Mouse (Mus musculus) midbrain, embryonic 11.5 days (tissue): ENCODE measurements around the gene Rbfox1. TPM values are rescaled to one million over a fixed set of nuclear protein-coding genes. Genes with fewer than 3 reads are reported as not detected.

ENCODE experiments used
- ATAC-seq: fragments of 200-750 bp; cut with Nextera tagmentation; 2 replicates; pipeline ENCODE4 v1.8.0; 2017; ENCODE audit warnings: moderate TSS enrichment, moderate library complexity; ENCODE audit not compliant: low FRiP score
- DNase-seq: peaks from one replicate; pipeline ENCODE4 v3.0.0; 2015; ENCODE audit warnings: low spot score; ENCODE audit errors: missing footprints
- H3K27ac ChIP-seq: fragments of 300-500 bp; sonication (generic); 2 replicates; pipeline ENCODE4 v1.5.1; 2014; ENCODE audit warnings: low read depth, low read length
- H3K27me3 ChIP-seq: fragments of 300-500 bp; sonication (generic); 2 replicates; pipeline ENCODE4 v1.6.1; 2014; ENCODE audit warnings: mild to moderate bottlenecking, low read length, moderate library complexity, mixed read lengths; ENCODE audit not compliant: control insufficient read depth, insufficient read depth
- H3K36me3 ChIP-seq: fragments of 300-500 bp; sonication (generic); 2 replicates; pipeline ENCODE4 v1.6.1; 2014; ENCODE audit warnings: mild to moderate bottlenecking, low read length, moderate library complexity, mixed read lengths; ENCODE audit not compliant: control insufficient read depth, insufficient read depth
- H3K4me1 ChIP-seq: fragments of 300-500 bp; sonication (generic); 2 replicates; pipeline ENCODE4 v1.6.1; 2014; ENCODE audit warnings: low read length; ENCODE audit not compliant: control insufficient read depth, insufficient read depth
- H3K4me2 ChIP-seq: fragments of 300-500 bp; sonication (generic); 2 replicates; pipeline ENCODE4 v1.6.1; 2014; ENCODE audit warnings: mild to moderate bottlenecking, moderate library complexity
- H3K4me3 ChIP-seq: fragments of 300-500 bp; sonication (generic); 2 replicates; pipeline ENCODE4 v1.5.1; 2014; ENCODE audit warnings: low read depth, low read length
- H3K9ac ChIP-seq: fragments of 300-500 bp; sonication (generic); 2 replicates; pipeline ENCODE4 v1.6.1; 2014; ENCODE audit warnings: low read length
- H3K9me3 ChIP-seq: fragments of 300-500 bp; sonication (generic); 2 replicates; pipeline ENCODE4 v1.6.1; 2016; ENCODE audit warnings: low read length; ENCODE audit not compliant: control insufficient read depth
- WGBS: fragments of 180-500 bp; shearing (Covaris S2); extraction: QIAGEN DNeasy Blood & Tissue Kit; methylation state at CpG from one replicate; pipeline ENCODE4 v1.1.7; 2014; 5-methylcytosine and 5-hydroxymethylcytosine counted together
- polyA plus RNA-seq: library from polyadenylated mRNA; unstranded; fragments of >200 nt; fragmentation: Nextera tagmentation; extraction: Ambion mirVana; gene quantifications from 2 replicates; pipeline ENCODE4 v1.2.1, GENCODE M21; 2014

The Rbfox1 gene
- polyA plus RNA-seq, 1 experiment from 2014 or later = 6.1 TPM

DNA sequence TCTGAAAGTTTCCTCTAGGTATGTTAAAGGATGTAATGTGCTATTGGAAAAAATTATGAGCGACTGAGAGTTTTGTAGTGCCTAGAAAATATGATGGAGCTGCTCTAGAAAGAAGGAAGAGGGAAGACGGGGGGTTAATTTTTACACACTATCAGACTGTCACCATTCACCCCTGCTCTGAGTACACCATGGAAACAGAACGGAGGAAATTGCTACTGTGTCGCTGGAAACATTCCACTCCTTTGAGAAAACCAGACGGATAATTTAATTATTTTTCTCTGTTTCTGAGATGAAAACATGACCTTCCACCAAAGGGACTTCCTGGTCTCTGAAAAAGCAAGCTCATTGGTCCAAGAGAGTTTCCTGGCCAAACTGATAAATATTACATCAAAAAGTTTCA is 1077.4 kb downstream of the Rbfox1 start:
- no peak overlapping the region for H3K4me3 ChIP-seq
- H3K4me2 ChIP-seq = no peak overlapping the region
- H3K9ac ChIP-seq = no peak overlapping the region
- WGBS = 62% methylated on average over 5 of the region's 5 CpGs
- H3K36me3 ChIP-seq = no peaks in the 10 kb centered on the region
- DNase-seq (no peak), ATAC-seq (no peak)
- no peaks in the 10 kb centered on the region for H3K27me3 ChIP-seq
- H3K27ac ChIP-seq = no peak overlapping the region
- H3K4me1 ChIP-seq = peaks cover 13% of the 10 kb centered on the region
- H3K9me3 ChIP-seq = no peaks in the 10 kb centered on the region

DNA sequence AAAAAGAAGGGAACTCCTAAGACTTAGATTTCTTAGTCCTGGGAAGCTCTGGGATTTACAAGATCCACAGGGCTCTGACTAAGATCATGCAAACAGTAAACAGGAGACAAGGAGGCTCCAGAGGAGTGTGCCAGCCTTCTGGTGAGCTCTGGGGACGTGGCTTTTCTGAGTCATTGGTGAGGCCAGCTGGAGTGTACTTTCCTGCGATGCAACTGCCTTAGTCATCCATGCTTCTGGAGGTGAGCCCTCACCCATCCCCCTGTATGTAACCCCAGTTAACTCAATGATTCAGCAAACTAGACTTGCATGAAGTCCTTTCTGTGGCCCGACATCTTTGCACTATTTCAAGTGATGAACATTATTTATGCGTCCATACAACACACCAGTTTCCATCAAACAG is 1078.4 kb downstream of the Rbfox1 start:
- Histone ChIP-seq H3K4me3 (no peak overlapping the region), H3K4me1 (peaks cover 13% of the 10 kb centered on the region), H3K9me3 (no peaks in the 10 kb centered on the region), H3K27me3 (no peaks in the 10 kb centered on the region), H3K9ac (no peak overlapping the region), H3K36me3 (no peaks in the 10 kb centered on the region), H3K27ac (no peak overlapping the region), H3K4me2 (no peak overlapping the region)
- ATAC-seq = no peak
- 82% methylated on average over 4 of the region's 4 CpGs for WGBS
- no peak for DNase-seq

- Histone ChIP-seq H3K9me3 (no peaks in the 10 kb centered on the region), H3K4me3 (no peak overlapping the region), H3K27ac (no peak overlapping the region), H3K4me1 (peaks cover 13% of the 10 kb centered on the region), H3K9ac (no peak overlapping the region), H3K36me3 (no peaks in the 10 kb centered on the region), H3K27me3 (no peaks in the 10 kb centered on the region), H3K4me2 (no peak overlapping the region)
- no peak for DNase-seq
- ATAC-seq = peak; percentile 75
- WGBS = 6% methylated on average over 8 of the region's 8 CpGs
Observed at GRCm38 (mm10) chr16:6964720-6965583, 1079.8 kb downstream of the Rbfox1 start.

DNA sequence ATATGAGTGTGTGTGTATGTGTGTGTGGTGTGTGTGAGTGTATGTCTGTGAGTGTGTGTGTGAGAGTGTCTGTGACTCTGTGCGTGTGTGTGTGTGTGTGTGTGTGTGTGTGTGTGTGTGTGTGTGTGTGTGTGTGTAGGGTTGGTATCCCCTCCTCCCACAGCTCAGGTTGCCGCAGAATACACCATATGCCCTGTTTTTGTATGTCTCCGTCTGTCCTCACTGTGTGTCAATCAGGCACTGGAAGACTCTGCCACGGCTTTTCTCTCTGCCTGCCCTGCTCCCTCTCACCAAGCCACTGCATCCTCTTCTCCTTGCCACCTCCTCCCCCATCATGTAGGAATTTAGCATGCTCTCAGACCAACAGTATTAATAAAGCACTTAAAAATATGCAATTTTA is 1084.8 kb downstream of the Rbfox1 start:
- Histone ChIP-seq H3K36me3 (no peaks in the 10 kb centered on the region), H3K4me2 (no peak overlapping the region), H3K27ac (no peak overlapping the region), H3K27me3 (no peaks in the 10 kb centered on the region), H3K4me1 (peaks cover 5% of the 10 kb centered on the region), H3K9ac (no peak overlapping the region), H3K4me3 (no peak overlapping the region), H3K9me3 (no peaks in the 10 kb centered on the region)
- DNase-seq = no peak
- 79% methylated on average over 4 of the region's 4 CpGs for WGBS
- no peak for ATAC-seq

DNA sequence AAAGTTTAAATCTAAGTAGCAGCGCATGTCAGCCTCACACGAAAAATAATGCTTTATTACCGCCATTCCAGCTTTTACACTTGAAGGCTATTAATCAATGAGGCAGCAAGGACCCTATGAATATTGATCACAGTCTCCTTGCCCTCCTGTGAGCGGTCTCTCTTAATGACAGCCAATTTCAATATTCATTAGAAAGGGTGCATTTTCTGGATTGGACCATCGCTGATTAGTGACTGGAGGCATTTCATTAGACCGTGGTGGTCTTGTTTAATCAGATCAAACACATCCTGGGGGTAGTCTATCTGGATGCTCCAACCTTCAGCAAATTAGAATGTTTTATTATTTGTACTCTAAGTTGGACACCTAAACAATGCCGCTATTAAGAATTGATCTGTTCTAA is 1091.2 kb downstream of the Rbfox1 start:
- no peaks in the 10 kb centered on the region for H3K9me3 ChIP-seq
- no peaks in the 10 kb centered on the region for H3K27me3 ChIP-seq
- no peak overlapping the region for H3K9ac ChIP-seq
- no peaks in the 10 kb centered on the region for H3K4me1 ChIP-seq
- H3K4me2 ChIP-seq = no peak overlapping the region
- H3K27ac ChIP-seq = no peak overlapping the region
- no peaks in the 10 kb centered on the region for H3K36me3 ChIP-seq
- no peak overlapping the region for H3K4me3 ChIP-seq
- no peak for DNase-seq
- no peak for ATAC-seq
- WGBS = 84% methylated on average over 7 of the region's 7 CpGs

DNA sequence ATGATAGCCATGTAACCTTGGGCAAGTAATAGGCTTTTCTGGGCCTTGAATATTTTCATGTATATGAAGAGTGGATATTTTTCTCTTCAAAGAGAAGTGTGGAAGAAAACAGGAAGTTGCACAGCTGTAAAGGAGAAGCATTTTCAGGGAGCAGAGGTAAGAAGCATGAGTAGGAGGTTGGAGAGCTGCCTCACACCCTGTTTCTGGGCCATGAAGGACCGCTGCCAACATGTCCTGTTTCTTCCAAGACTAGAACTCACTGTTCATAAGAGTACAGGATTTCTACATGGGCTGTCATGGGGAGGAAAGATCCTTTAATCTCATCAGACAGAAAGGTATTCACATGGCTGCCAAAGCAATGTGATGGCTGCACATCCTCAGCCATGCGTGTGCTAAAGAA is 1098.8 kb downstream of the Rbfox1 start:
- Histone ChIP-seq H3K4me1 (no peaks in the 10 kb centered on the region), H3K9me3 (no peaks in the 10 kb centered on the region), H3K27me3 (no peaks in the 10 kb centered on the region), H3K36me3 (no peaks in the 10 kb centered on the region), H3K4me3 (no peak overlapping the region), H3K4me2 (no peak overlapping the region), H3K27ac (no peak overlapping the region), H3K9ac (no peak overlapping the region)
- WGBS = 84% methylated on average over 2 of the region's 2 CpGs
- ATAC-seq = no peak
- DNase-seq = no peak

- no peak for DNase-seq
- Histone ChIP-seq H3K27ac (no peak overlapping the region), H3K4me1 (no peaks in the 10 kb centered on the region), H3K4me2 (no peak overlapping the region), H3K27me3 (no peaks in the 10 kb centered on the region), H3K4me3 (no peak overlapping the region), H3K36me3 (no peaks in the 10 kb centered on the region), H3K9ac (no peak overlapping the region), H3K9me3 (no peaks in the 10 kb centered on the region)
- ATAC-seq = no peak
Observed at GRCm38 (mm10) chr16:6986031-6986430, 1100.9 kb downstream of the Rbfox1 start.

GRCm38 (mm10) chr16:6986494-6986893 is 1101.3 kb downstream of the Rbfox1 start:
- Histone ChIP-seq H3K4me3 (no peak overlapping the region), H3K36me3 (no peaks in the 10 kb centered on the region), H3K27me3 (no peaks in the 10 kb centered on the region), H3K9ac (no peak overlapping the region), H3K9me3 (no peaks in the 10 kb centered on the region), H3K27ac (no peak overlapping the region), H3K4me2 (no peak overlapping the region), H3K4me1 (no peaks in the 10 kb centered on the region)
- ATAC-seq = no peak
- WGBS = 64% methylated on average over 2 of the region's 2 CpGs
- DNase-seq = no peak

DNA sequence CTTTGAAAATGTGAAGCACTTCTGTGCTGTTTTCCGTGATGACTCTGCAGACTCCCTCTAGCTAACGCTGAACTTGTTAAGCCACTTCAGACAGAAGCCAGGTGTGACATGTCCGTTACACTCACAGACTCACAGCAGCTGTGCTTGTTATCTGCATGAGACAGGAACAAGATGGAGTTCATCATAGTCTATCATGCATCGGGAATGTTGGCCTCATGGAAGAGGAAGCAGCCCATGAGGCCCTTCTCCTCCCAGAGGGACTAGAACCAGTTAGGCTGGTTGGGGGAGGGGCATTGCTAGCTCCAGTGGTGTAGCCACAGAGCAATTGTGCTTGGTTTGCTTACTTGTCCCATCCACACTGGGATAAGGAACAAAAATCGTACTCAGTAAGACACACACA is 1107.1 kb downstream of the Rbfox1 start:
- WGBS = 90% methylated on average over 5 of the region's 5 CpGs
- Histone ChIP-seq H3K27ac (no peak overlapping the region), H3K4me2 (no peak overlapping the region), H3K9ac (no peak overlapping the region), H3K27me3 (no peaks in the 10 kb centered on the region), H3K9me3 (no peaks in the 10 kb centered on the region), H3K4me3 (no peak overlapping the region), H3K36me3 (no peaks in the 10 kb centered on the region), H3K4me1 (no peaks in the 10 kb centered on the region)
- DNase-seq (no peak), ATAC-seq (no peak)
